Comparison of ENCODE assay signal across 8 mouse cellular contexts in the genomic region with DNA sequence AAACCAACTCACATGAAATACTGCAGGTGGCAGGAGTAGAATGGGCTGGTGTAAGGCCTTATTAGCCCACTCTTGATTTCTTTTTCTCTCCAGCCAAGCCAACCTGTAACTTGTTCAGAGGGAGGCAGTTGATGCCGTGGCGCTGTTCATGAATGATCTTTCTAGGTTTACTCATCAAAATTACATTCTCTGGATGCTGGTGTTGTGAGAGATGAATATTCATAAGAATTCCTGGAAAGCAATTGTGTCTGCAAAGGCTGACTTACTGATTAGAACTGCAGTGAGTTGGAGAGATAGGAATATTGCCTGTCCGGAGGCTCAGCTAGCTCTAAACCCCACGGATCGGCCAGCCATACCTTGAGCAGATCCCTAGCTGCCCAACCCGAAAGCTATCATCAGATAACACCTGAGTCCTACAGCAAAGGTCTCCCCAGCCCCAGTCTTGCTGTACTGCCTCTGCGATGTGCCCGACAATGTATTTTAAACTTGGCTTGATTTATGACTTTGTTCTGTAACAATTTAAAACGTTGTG. TPM values are rescaled to one million over a fixed set of nuclear protein-coding genes. Genes with fewer than 3 reads are reported as not detected.
DNase-seq lines count a peak whose midpoint lies in the region; ATAC-seq and TF ChIP-seq lines count a peak whose summit lies in the region.

No protein-coding gene starts in this region.

- no peak for TF ChIP-seq CTCF in lung, embryonic 14.5 days (IDR thresholded peaks at IDR 0.05; ENCODE audit: low read depth)
- TF ChIP-seq CTCF in embryonic fibroblast, embryonic 13.5 days (IDR thresholded peaks at IDR 0.05; ENCODE audit: borderline replicate concordance, insufficient read depth, low read length) = no peak
- no peak for TF ChIP-seq CTCF in cerebellum, adult 2 months (IDR thresholded peaks at IDR 0.05; ENCODE audit: borderline replicate concordance, insufficient read depth, low read depth, low read length)

- no peaks in the 10 kb centered on the region for H3K9me3 ChIP-seq in lung, embryonic 14.5 days (ENCODE audit: low read depth, low read length)
- H3K9me3 ChIP-seq in limb, embryonic 12.5 days = no peaks in the 10 kb centered on the region
- no peaks in the 10 kb centered on the region for H3K9me3 ChIP-seq in neural tube, embryonic 15.5 days (replicated peaks)

- H3K4me1 ChIP-seq in lung, embryonic 14.5 days (ENCODE audit: insufficient read depth) = no peaks in the 10 kb centered on the region
- H3K4me1 ChIP-seq in embryonic fibroblast, embryonic 13.5 days (ENCODE audit: control insufficient read depth, insufficient read depth, low read length) = 0 out of 2 replicates have a peak, but pooled peaks cover 3% of the 10 kb centered on the region
- peaks cover 20% of the 10 kb centered on the region; the same call in 1 of the 2 replicates for H3K4me1 ChIP-seq in limb, embryonic 12.5 days (replicated peaks)
- H3K4me1 ChIP-seq in neural tube, embryonic 15.5 days = peaks cover 16% of the 10 kb centered on the region
- peaks cover 2% of the 10 kb centered on the region for H3K4me1 ChIP-seq in cerebellum, adult 2 months (ENCODE audit: control insufficient read depth, insufficient read depth, low read length)

- H3K4me2 ChIP-seq in lung, embryonic 14.5 days = peak overlapping the region; percentile 83
- H3K4me2 ChIP-seq in limb, embryonic 12.5 days = peak overlapping the region; percentile 81
- H3K4me2 ChIP-seq in neural tube, embryonic 15.5 days = peak overlapping the region; percentile 88

- peak overlapping the region; percentile 68 for H3K4me3 ChIP-seq in lung, embryonic 14.5 days (ENCODE audit: low read depth, low read length)
- peak overlapping the region; percentile 54; the same call in 1 of the 2 replicates for H3K4me3 ChIP-seq in embryonic fibroblast, embryonic 13.5 days (ENCODE audit: insufficient read depth, low read length)
- H3K4me3 ChIP-seq in limb, embryonic 12.5 days (replicated peaks) = peak overlapping the region; percentile 71
- peak overlapping the region; percentile 57 for H3K4me3 ChIP-seq in neural tube, embryonic 15.5 days (replicated peaks)
- H3K4me3 ChIP-seq in cerebellum, adult 2 months (replicated peaks; ENCODE audit: insufficient read depth, low read depth, low read length) = no peak overlapping the region

- H3K27me3 ChIP-seq in lung, embryonic 14.5 days (ENCODE audit: insufficient read depth, low read length) = no peaks in the 10 kb centered on the region
- H3K27me3 ChIP-seq in limb, embryonic 12.5 days = no peaks in the 10 kb centered on the region
- H3K27me3 ChIP-seq in neural tube, embryonic 15.5 days (replicated peaks) = no peaks in the 10 kb centered on the region
- H3K27me3 ChIP-seq in cerebellum, adult 2 months (ENCODE audit: control insufficient read depth, insufficient read depth, low read length) = no peaks in the 10 kb centered on the region

- WGBS in lung, embryonic 14.5 days = 41% methylated on average over 9 of the region's 9 CpGs
- 60% methylated on average over 9 of the region's 9 CpGs for WGBS in limb, embryonic 12.5 days
- 51% methylated on average over 9 of the region's 9 CpGs for WGBS in neural tube, embryonic 15.5 days
- WGBS in cerebellum, adult 2 months = 71% methylated on average over 9 of the region's 9 CpGs

- DNase-seq in lung, embryonic 14.5 days = no peak
- no peak for DNase-seq in lung, postnatal 4 days
- no peak for DNase-seq in left cerebral cortex, adult 18-20 months (ENCODE audit: low spot score in 2 of 2)
- DNase-seq in cerebellum, adult 2 months = no peak
- no peak for DNase-seq in layer of hippocampus, adult 8-10 months (ENCODE audit: low spot score in 2 of 2)

- ATAC-seq in lung, embryonic 14.5 days (ENCODE audit: insufficient read depth) = no peak
- no peak for ATAC-seq in limb, embryonic 12.5 days (ENCODE audit: insufficient number of reproducible peaks, insufficient read depth, low FRiP score, low TSS enrichment, low read depth)
- ATAC-seq in neural tube, embryonic 15.5 days (ENCODE audit: low FRiP score) = no peak

- H3K27ac ChIP-seq in lung, embryonic 14.5 days (ENCODE audit: low read depth) = no peak overlapping the region
- H3K27ac ChIP-seq in embryonic fibroblast, embryonic 13.5 days (ENCODE audit: insufficient read depth, low read length) = no peak overlapping the region
- 0 out of 2 replicates have a peak overlapping the region, but pooled peaks have one; percentile 45 for H3K27ac ChIP-seq in limb, embryonic 12.5 days
- no peak overlapping the region for H3K27ac ChIP-seq in neural tube, embryonic 15.5 days (replicated peaks)
- no peak overlapping the region for H3K27ac ChIP-seq in cerebellum, adult 2 months (ENCODE audit: insufficient read depth, low read length)

- H3K9ac ChIP-seq in lung, embryonic 14.5 days = peak overlapping the region; percentile 85; the same call in 1 of the 2 replicates
- H3K9ac ChIP-seq in limb, embryonic 12.5 days (replicated peaks) = no peak overlapping the region
- peak overlapping the region; percentile 28; the same call in 1 of the 2 replicates for H3K9ac ChIP-seq in neural tube, embryonic 15.5 days (replicated peaks)

- TF ChIP-seq POLR2A in embryonic fibroblast, embryonic 13.5 days (IDR thresholded peaks at IDR 0.05; ENCODE audit: low read depth, low read length) = no peak
- no peak for TF ChIP-seq POLR2A in cerebellum, adult 2 months (IDR thresholded peaks at IDR 0.05; ENCODE audit: borderline replicate concordance, insufficient read depth, low read length)

- H3K36me3 ChIP-seq in lung, embryonic 14.5 days (ENCODE audit: insufficient read depth) = peaks cover 13% of the 10 kb centered on the region
- peaks cover 15% of the 10 kb centered on the region for H3K36me3 ChIP-seq in limb, embryonic 12.5 days
- H3K36me3 ChIP-seq in neural tube, embryonic 15.5 days = peaks cover 14% of the 10 kb centered on the region

RNA-seq across cellular contexts. Expression of a gene that starts 0.5 kb away (rescaled TPM):
- 11.6 and 12.0 TPM in 2 replicates for polyA plus RNA-seq in lung, embryonic 14.5 days (2014; fragmentation: Nextera tagmentation; extraction: Ambion mirVana)
- polyA plus RNA-seq in embryonic fibroblast, embryonic 13.5 days (2011; ENCODE audit: insufficient read length, low read depth, missing spikeins) = 17.2 and 18.7 TPM in 2 replicates
- 14.9 and 15.7 TPM in 2 replicates for polyA plus RNA-seq in limb, embryonic 12.5 days (2016; fragmentation: Nextera tagmentation; extraction: Ambion mirVana)
- polyA plus RNA-seq in neural tube, embryonic 15.5 days (2015; fragmentation: Nextera tagmentation; extraction: Ambion mirVana) = 4.7 and 5.6 TPM in 2 replicates
- total RNA-seq in left cerebral cortex, adult 18-20 months (2021) = 1 to 10 TPM; 2.4 to 2.7 TPM
- polyA plus RNA-seq in cerebellum, adult 2 months (2012; rRNA removed) = 2.7 and 2.8 TPM in 2 replicates
- 1 to 10 TPM; 2.6 to 6.6 (median 3.2) TPM for total RNA-seq in layer of hippocampus, adult 8-10 months (2022)

RNA-seq across cellular contexts. Expression of a gene that starts 0.6 kb away (rescaled TPM):
- 129 and 133 TPM in 2 replicates for polyA plus RNA-seq in lung, embryonic 14.5 days (2014; fragmentation: Nextera tagmentation; extraction: Ambion mirVana)
- 145 and 164 TPM in 2 replicates for polyA plus RNA-seq in embryonic fibroblast, embryonic 13.5 days (2011; ENCODE audit: insufficient read length, low read depth, missing spikeins)
- 97.6 and 105 TPM in 2 replicates for polyA plus RNA-seq in limb, embryonic 12.5 days (2016; fragmentation: Nextera tagmentation; extraction: Ambion mirVana)
- 67.2 and 69.1 TPM in 2 replicates for polyA plus RNA-seq in neural tube, embryonic 15.5 days (2015; fragmentation: Nextera tagmentation; extraction: Ambion mirVana)
- total RNA-seq in left cerebral cortex, adult 18-20 months (2021) = 10 to 100 TPM; 65.5 to 68.8 TPM
- polyA plus RNA-seq in cerebellum, adult 2 months (2012; rRNA removed) = 63.8 TPM in 2 replicates
- total RNA-seq in layer of hippocampus, adult 8-10 months (2022) = 10 to 100 TPM; 62.5 to 86.8 (median 73.2) TPM

RNA-seq across cellular contexts. Expression of a gene that starts 10.3 kb away (rescaled TPM):
- 39.6 and 41.1 TPM in 2 replicates for polyA plus RNA-seq in lung, embryonic 14.5 days (2014; fragmentation: Nextera tagmentation; extraction: Ambion mirVana)
- 24.1 and 28.5 TPM in 2 replicates for polyA plus RNA-seq in embryonic fibroblast, embryonic 13.5 days (2011; ENCODE audit: insufficient read length, low read depth, missing spikeins)
- 48.2 and 52.1 TPM in 2 replicates for polyA plus RNA-seq in limb, embryonic 12.5 days (2016; fragmentation: Nextera tagmentation; extraction: Ambion mirVana)
- 48.2 and 50.1 TPM in 2 replicates for polyA plus RNA-seq in neural tube, embryonic 15.5 days (2015; fragmentation: Nextera tagmentation; extraction: Ambion mirVana)
- 10 to 100 TPM; 29.7 to 36.0 TPM for total RNA-seq in left cerebral cortex, adult 18-20 months (2021)
- polyA plus RNA-seq in cerebellum, adult 2 months (2012; rRNA removed) = 54.6 and 55.1 TPM in 2 replicates
- total RNA-seq in layer of hippocampus, adult 8-10 months (2022) = 10 to 100 TPM; 33.3 to 46.1 (median 38.3) TPM

RNA-seq across cellular contexts. Expression of a gene that starts 24.7 kb away (rescaled TPM):
- 84.8 and 87.0 TPM in 2 replicates for polyA plus RNA-seq in lung, embryonic 14.5 days (2014; fragmentation: Nextera tagmentation; extraction: Ambion mirVana)
- 21.7 and 22.3 TPM in 2 replicates for polyA plus RNA-seq in embryonic fibroblast, embryonic 13.5 days (2011; ENCODE audit: insufficient read length, low read depth, missing spikeins)
- 78.5 and 85.6 TPM in 2 replicates for polyA plus RNA-seq in limb, embryonic 12.5 days (2016; fragmentation: Nextera tagmentation; extraction: Ambion mirVana)
- polyA plus RNA-seq in neural tube, embryonic 15.5 days (2015; fragmentation: Nextera tagmentation; extraction: Ambion mirVana) = 69.1 and 73.7 TPM in 2 replicates
- total RNA-seq in left cerebral cortex, adult 18-20 months (2021) = 10 to 100 TPM; 14.7 to 18.6 TPM
- 30.2 and 32.2 TPM in 2 replicates for polyA plus RNA-seq in cerebellum, adult 2 months (2012; rRNA removed)
- total RNA-seq in layer of hippocampus, adult 8-10 months (2022) = 10 to 100 TPM; 17.7 to 20.0 (median 18.2) TPM
